Mouse (Mus musculus): Measurements from ENCODE around the gene Mrps21. TPM values are rescaled to one million over a fixed set of nuclear protein-coding genes. Genes with fewer than 3 reads are reported as not detected.

The Mrps21 gene
- total RNA-seq, 2 experiments from 2014 or later, result 153 to 158 TPM

Other genes with a start within 250 kb of the Mrps21 start
- gene Ensa, start 246.5 kb downstream of the Mrps21 start, total RNA-seq (2021), result 100 to 1,000 TPM; 366 to 382 TPM
- gene Mcl1, start 212.7 kb downstream of the Mrps21 start, total RNA-seq (2021), result 10 to 100 TPM; 58.4 to 59.6 TPM
- 1 to 10 TPM; 4.1 to 4.6 TPM for gene Adamtsl4, start 183.6 kb downstream of the Mrps21 start, total RNA-seq (2021)
- 10 to 100 TPM; 13.3 to 14.0 TPM for gene Ecm1, start 131.9 kb downstream of the Mrps21 start, total RNA-seq (2021)
- gene Tars2, start 111.3 kb downstream of the Mrps21 start, total RNA-seq (2021), result 10 to 100 TPM; 37.1 to 41.2 TPM
- gene Rprd2, start 52.7 kb downstream of the Mrps21 start, total RNA-seq (2021), result 10 to 100 TPM; 65.2 to 69.4 TPM
- gene Prpf3, start 15.6 kb downstream of the Mrps21 start, total RNA-seq (2021), result 10 to 100 TPM; 32.2 to 34.3 TPM
- gene Ciart, start 10.7 kb upstream of the Mrps21 start, total RNA-seq (2021), result 10 to 100 TPM; 13.0 to 21.3 TPM
- 1 to 10 TPM; 4.5 to 5.8 TPM for gene BC028528, start 20.5 kb upstream of the Mrps21 start, total RNA-seq (2021)
- gene Aph1a, start 22.4 kb upstream of the Mrps21 start, total RNA-seq (2021), result 10 to 100 TPM; 69.0 to 78.5 TPM
- 10 to 100 TPM in 1 of 2 experiments, 1 to 10 TPM in 1; 9.3 to 10.1 TPM for gene Car14, start 33.2 kb upstream of the Mrps21 start, total RNA-seq (2021)
- 100 to 1,000 TPM in 1 of 2 experiments, 10 to 100 TPM in 1; 95.1 to 109 TPM for gene Anp32e, start 57.7 kb upstream of the Mrps21 start, total RNA-seq (2021)
- 10 to 100 TPM; 71.6 to 84.8 TPM for gene Plekho1, start 124.5 kb upstream of the Mrps21 start, total RNA-seq (2021)
- gene Vps45, start 186.9 kb upstream of the Mrps21 start, total RNA-seq (2021), result 10 to 100 TPM; 41.8 to 47.1 TPM
- gene Otud7b, start 233.0 kb upstream of the Mrps21 start, total RNA-seq (2021), result 10 to 100 TPM; 24.6 to 27.7 TPM

Data from left cerebral cortex, postnatal 25 days (tissue).